Mouse (Mus musculus) lung, adult 18-20 months (tissue): ENCODE measurements at regions not wholly inside any gene's neighbourhood (a gene's known extent, or its start where the extent isn't known, plus 50 kb on each side); places are given as distances from the start of the nearest gene placed in this dataset.

Experiments used
- DNase-seq, 2 experiments: peaks; one replicate each; pipeline ENCODE4 v3.0.0; 2022; ENCODE audit warnings: mixed read lengths in 2 of 2

DNA sequence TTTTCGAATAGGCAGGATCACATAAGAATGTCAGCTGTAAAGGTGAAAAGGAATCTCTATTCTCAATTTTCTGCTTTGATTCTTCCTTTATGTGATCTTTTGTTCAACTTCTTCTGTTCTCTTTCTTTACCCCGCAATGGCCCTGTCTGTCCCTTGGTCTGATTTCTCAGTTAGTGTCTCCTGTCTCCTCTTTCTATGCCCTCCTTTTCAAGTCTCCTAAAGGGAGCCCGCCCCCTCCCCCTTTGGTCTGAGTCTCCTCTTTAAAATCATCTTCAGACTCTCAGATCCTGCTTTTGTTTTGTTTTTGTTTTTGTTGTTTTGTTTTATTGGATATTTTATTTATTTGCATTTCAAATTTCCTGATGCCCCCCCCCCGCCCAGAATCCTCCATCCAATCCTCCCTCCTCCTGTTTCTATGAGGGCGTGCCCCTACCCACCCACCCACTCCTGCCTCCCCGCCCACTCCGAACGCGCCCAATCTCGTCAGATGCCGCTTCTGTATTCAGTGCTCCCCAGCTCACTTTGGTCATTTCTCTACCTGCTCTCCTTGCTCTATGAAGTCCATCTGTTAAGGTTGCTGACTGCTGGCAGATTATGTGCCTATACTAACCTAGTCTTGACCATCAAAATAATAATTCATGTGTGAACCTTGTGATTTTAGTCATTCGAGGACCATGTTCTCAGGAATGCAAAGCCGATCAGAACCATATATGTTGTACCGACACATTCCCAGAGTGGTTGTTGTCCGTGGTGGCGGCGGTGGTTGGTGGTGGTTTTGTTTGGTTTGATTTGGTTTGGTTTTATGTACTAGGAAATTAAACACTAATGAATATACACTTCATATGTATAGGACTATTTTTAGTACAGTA lies 487.9 kb upstream of the Adam24 start:
- DNase-seq, result no peak

DNA sequence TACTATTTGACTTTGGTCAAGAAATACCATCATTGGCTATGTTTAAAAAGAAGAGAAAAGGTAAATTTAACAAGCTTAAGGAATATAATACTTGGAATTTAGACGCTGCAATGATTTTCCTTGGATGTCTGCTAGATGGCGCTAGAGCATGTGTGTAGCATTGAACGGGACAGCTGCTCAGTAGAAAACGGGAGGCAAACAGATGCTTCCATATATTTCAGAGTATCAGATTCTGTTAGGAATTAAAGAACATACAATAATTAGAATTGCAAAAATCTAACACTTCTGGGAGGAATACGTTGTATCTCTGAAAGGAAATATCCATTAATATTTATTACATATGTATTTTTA lies 487.3 kb upstream of the Adam24 start:
- DNase-seq, result peak in 1 of 2 experiments; percentile 5

DNA sequence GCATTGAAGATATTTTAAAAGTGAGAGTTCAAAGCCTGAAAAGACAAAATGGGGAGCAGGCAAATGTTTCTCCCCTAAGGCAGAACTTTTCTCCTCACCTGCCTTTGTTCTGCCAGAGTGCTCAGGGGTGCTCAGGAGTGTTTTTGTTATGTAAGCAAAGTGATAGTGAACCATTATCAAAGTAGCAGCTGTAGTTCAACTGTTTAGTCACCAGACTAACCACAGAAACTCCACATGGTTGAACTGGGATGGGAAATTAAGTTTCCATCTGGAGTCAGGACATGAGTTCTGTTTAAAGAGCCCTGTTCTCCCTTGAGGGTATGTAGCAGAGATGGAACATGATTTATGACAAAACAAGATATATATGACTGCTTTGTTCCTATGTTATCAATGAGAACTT lies 482.6 kb upstream of the Adam24 start:
- no peak for DNase-seq

DNA sequence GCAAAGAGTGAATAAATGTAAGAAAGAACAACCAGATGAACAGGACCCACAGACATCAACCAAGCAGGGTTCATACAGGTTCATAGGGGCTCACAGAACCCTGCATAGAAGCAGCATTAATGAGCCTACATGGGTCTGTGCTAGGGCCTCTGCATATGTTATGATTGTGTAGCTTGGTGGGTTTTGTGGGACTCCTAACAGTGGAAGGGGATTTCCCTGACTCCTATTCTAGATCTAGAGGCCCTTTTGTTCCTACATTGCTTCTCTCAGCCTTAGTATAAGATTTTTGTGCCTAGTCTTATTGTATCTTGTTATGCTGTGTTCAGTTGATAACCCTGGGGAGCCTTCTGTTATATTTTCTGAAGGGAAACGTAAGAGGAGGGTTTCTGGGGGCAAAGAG lies 481.7 kb upstream of the Adam24 start:
- DNase-seq, result no peak

DNA sequence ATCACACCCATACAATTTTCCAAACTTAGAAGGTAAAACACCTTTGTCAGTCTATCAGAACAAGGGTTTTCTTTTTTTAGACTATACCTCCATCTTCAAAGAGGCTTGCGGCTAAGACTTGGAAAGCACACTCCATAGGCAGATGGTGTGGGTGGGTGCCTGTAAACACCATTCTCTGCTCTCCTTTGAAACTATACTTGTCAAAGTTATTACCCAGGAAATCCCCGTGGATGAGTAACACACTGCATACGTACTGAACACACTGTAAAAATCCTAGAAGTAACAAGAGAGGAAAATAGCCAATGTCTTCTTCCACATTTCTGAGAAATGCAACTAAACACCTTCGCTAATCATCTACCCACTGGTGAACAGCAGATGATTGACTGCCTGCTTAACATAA lies 464.0 kb upstream of the Adam24 start:
- DNase-seq, result no peak

DNA sequence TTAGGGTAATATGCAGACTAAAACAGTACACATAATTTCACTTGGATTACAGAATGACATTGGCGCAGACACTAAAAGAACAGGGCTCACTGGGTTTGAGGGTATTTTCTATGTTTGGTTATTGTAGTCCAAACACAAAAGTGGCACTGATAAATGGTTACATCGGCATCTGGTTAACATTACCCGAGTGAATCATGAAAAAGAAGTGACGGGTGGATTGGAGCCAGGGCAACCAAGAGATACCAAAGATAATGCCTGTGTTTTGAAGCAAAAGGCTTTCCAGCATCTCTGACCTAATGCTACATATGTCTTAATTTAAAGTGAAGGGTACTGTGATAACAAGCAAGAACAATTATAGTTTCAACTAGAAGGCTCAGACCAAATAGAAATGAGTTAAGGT lies 451.4 kb upstream of the Adam24 start:
- DNase-seq, result no peak

DNA sequence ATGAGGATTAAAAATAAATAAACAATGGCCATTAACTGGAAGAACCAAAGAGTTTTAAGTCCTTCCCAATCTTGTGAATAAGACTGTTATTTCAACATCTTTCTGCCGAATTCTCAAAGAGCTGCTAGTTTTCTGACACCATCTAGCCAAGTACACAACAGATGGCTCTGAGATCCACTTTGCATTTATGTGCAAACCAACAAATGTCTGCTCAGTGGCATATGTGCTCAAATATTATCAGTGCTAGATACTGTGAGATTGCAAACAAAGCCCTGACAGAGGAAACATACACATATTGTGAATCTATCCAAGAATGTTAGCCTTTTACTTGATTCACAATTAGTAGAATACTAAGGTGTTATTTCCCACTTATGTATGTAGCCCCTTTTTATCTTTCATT lies 447.6 kb upstream of the Adam24 start:
- no peak for DNase-seq
